Mouse (Mus musculus) brain, embryonic 14.5 days (tissue): Measurements from ENCODE around the gene Hsd17b10. TPM values are rescaled to one million over a fixed set of nuclear protein-coding genes. Genes with fewer than 3 reads are reported as not detected.

Source experiments
- DNase-seq: peaks from one replicate; pipeline ENCODE4 v3.0.0-alpha.2; 2011; ENCODE audit warnings: low read depth
- CTCF ChIP-seq: fragments of 200-500 bp; IDR thresholded peaks from 2 replicates; pipeline ENCODE4 v1.5.1; 2012; ENCODE audit warnings: inconsistent platforms, mild to moderate bottlenecking, moderate library complexity, borderline replicate concordance; ENCODE audit not compliant: insufficient read depth, insufficient read length; ENCODE audit errors: extremely low read depth
- POLR2A ChIP-seq: fragments of 200-500 bp; IDR thresholded peaks from 2 replicates; pipeline ENCODE4 v1.6.1; 2012; ENCODE audit warnings: mild to moderate bottlenecking, inconsistent platforms, borderline replicate concordance; ENCODE audit not compliant: poor library complexity, insufficient read depth, insufficient read length, severe bottlenecking; ENCODE audit errors: extremely low read depth
- polyA plus RNA-seq: library from polyadenylated mRNA; depleted of rRNA; stranded (reverse); fragments of >200 nt; gene quantifications from 2 replicates; pipeline ENCODE4 v1.2.3, GENCODE M21; 2012; rRNA removed

Gene Hsd17b10
- 53.2 and 58.6 TPM in 2 replicates for polyA plus RNA-seq

GRCm38 (mm10) chrX:152001737-152002710 lies at the start of gene Hsd17b10:
Hsd17b10 (plus strand) TSS chrX:152001845.
- DNase-seq: peak; percentile 93
- no peak for TF ChIP-seq CTCF
- peak; percentile 51; the same call in 1 of the 2 replicates for TF ChIP-seq POLR2A

DNA sequence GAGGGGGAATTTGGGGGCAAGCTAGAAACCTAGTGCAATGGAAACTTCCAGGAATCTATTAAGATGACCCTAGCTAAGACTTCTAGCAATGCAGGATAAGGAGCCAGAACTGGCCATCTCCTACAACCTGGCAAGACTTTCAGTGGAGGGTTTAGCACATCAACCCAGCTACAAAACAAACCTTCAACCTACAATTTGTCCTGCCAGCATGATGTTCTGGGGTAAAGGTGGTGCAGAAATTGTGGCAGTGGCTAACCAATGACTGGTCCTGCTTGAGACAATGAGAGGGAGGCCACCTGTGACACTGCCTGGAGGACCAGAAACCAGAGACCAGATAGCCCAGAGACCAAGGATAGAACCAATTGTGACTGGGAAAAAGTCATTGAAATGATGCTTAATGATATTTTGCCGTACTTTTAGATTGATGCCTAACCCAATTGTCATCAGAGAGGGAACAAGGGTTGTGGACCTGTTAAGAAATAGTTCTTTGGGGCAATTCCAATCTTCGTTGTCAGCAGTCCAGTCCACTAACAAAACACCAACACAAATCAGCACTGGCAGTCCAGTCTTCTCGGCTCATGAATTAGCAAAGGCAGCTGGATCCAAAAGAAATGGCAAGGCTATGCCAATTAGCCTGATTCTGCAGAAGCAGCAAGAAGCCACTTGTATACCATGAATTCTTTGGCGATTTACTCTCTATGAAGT lies 2.5 kb upstream of the Hsd17b10 start:
- no peak for DNase-seq
- TF ChIP-seq POLR2A (no peak), CTCF (no peak)

DNA sequence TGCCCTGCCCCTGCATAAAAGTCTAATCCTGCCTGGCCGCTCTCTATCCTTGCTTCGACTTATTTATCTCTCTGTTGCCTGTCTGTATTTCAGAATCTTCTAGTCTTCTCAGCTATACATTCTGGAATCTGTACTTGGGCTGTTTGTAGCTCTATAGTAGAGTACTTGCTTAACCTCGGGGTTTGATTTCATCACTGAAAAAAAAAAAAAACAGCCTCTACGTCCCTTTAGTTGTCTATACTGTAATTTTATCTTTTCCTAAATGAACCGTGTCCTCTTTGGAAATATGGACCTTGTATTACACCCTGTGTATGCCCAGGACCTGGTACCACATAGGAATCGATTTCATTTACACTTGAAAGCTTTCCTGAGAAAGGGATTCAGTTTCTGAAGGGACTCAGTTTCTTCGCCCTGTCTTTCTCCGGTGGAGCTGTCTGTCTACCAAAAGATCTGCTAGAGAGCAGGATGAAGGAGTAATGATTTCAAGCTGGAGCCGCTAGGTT lies 412 bp upstream of the Hsd17b10 start:
- TF ChIP-seq POLR2A: no peak
- DNase-seq: no peak

DNA sequence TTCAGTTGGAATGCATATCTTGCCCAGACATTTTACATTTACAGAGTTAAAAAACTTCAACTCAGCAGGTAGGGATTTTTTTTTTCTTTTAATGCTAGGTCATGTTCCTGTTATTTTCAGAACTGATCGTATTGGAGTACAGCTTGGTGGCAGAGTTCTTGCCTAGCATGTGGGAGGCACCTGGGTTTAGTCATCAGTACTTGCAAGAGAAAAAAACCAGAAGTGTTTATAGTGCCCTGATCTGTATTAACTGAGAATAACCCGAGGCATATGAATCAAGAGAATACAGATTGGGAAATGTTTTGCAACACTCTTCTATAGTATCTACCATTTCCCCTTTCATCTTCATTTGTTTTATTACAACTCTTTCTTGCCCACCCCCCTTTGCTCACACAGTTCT lies 1.2 kb downstream of the Hsd17b10 start:
- no peak for TF ChIP-seq CTCF
- TF ChIP-seq POLR2A: no peak
- no peak for DNase-seq

GRCm38 (mm10) chrX:152007863-152008262 lies 6.2 kb downstream of the Hsd17b10 start:
- DNase-seq: no peak
- TF ChIP-seq POLR2A: no peak
- no peak for TF ChIP-seq CTCF

GRCm38 (mm10) chrX:152015752-152016150 lies 14.1 kb downstream of the Hsd17b10 start:
- no peak for TF ChIP-seq CTCF
- TF ChIP-seq POLR2A: no peak
- DNase-seq: no peak

DNA sequence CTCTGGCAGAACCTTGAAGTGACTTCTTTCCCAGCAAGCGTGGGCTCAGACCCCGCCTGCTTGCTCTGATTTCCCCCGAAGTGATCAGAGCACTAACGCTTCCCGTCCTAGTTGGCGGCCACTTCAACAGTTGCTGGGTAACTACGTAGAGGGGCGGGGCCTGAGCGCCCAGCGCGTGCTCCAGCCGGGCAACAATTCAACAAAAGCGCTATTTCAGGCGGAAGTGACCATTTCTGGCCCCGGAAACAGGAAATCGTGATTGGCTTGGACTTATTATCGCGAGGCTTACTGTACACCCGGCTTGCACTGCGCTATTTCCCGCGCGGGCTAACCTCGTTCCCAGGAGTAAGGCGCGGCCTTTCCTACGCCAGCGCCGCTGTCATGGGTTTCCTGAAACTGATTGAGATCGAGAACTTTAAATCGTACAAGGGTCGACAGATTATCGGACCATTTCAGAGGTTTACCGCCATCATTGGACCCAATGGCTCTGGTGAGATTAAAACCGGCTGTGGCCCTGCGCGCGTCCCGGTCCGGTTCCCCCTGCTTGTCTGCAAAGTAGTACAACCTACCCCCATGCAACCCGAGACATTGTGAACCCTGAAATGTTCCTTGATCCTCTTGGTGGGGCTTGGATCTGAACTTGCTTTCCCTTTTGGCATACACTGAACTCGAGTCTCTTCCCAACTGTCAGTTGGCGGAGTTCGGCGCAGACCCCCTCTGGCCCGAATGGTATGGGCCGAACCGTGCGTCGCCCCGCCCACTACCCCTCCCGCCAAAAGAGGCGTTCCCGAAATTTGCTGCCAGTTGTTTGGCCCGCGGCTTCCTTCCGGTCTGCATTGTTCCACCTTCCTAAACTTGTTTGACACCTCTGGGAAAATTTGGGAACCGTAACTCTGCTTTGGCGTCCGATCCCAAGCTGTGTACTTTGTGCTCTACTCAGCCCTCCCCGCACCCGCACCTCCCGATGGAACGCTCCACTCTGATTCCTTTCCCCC lies 14.8 kb downstream of the Hsd17b10 start, which contains the start of the genes Ribc1 and Smc1a:
Gene Ribc1 (minus strand): TSS at position 145 of the 995 bp plus-strand sequence.
Gene Smc1a (plus strand): TSS at position 278 of the 995 bp plus-strand sequence.
- DNase-seq: peak; percentile 98
- no peak for TF ChIP-seq CTCF
- peak; percentile 20; the same call in 1 of the 2 replicates for TF ChIP-seq POLR2A

- TF ChIP-seq POLR2A: no peak
- TF ChIP-seq CTCF: no peak
- DNase-seq: no peak
These were observed 15.5 kb downstream of the Hsd17b10 start for GRCm38 (mm10) chrX:152017186-152017585.

GRCm38 (mm10) chrX:152019294-152019693 lies 17.6 kb downstream of the Hsd17b10 start:
- no peak for DNase-seq
- no peak for TF ChIP-seq CTCF
- no peak for TF ChIP-seq POLR2A

GRCm38 (mm10) chrX:152039865-152040264 lies 38.2 kb downstream of the Hsd17b10 start:
- DNase-seq: no peak
- TF ChIP-seq CTCF: no peak
- TF ChIP-seq POLR2A: no peak
